Comparison of ENCODE assay signal across 11 mouse cellular contexts in genomic region chr14:122477971-122478573, GRCm38 (mm10). TPM values are rescaled to one million over a fixed set of nuclear protein-coding genes. Genes with fewer than 3 reads are reported as not detected.
A peak's percentile ranks its signal among the peaks of the same experiment; 100 is the strongest.
DNase-seq lines count a peak whose midpoint lies in the region; ATAC-seq lines count a peak whose summit lies in the region.
"Had no signal": no experiment of that assay in that cellular context is flagged by ENCODE, and none has a peak within 500 bp of the region (broad histone marks: within the 10 kb centered on the region; RNA-seq: fewer than 3 reads in every experiment).

No protein-coding gene starts in this region.

- H3K4me3 ChIP-seq in hindbrain, embryonic 11.5 days (ENCODE audit: low read depth, low read length): peak overlapping the region; percentile 79
- H3K4me3 ChIP-seq in midbrain, embryonic 13.5 days (replicated peaks): peak overlapping the region; percentile 69

- H3K9me3 ChIP-seq in hindbrain, embryonic 11.5 days (ENCODE audit: control insufficient read depth, low read length): no peaks in the 10 kb centered on the region
- H3K9me3 ChIP-seq in midbrain, embryonic 13.5 days: no peaks in the 10 kb centered on the region
- H3K9me3 ChIP-seq: heart, embryonic 13.5 days had no signal

- WGBS in hindbrain, embryonic 11.5 days: 2% methylated on average over 9 of the region's 9 CpGs
- WGBS in midbrain, embryonic 13.5 days: under 1% methylated on average over 9 of the region's 9 CpGs

- peak overlapping the region; percentile 95 for H3K9ac ChIP-seq in hindbrain, embryonic 11.5 days (ENCODE audit: low read depth, low read length)
- peak overlapping the region; percentile 94 for H3K9ac ChIP-seq in midbrain, embryonic 13.5 days (replicated peaks)
- H3K9ac ChIP-seq: heart, embryonic 13.5 days; liver, embryonic 14.5 days had no signal

- no peaks in the 10 kb centered on the region for H3K36me3 ChIP-seq in hindbrain, embryonic 11.5 days (ENCODE audit: control insufficient read depth, insufficient read depth, low read length)
- peaks cover 6% of the 10 kb centered on the region; the same call in 1 of the 2 replicates for H3K36me3 ChIP-seq in midbrain, embryonic 13.5 days
- H3K36me3 ChIP-seq: heart, embryonic 13.5 days had no signal

- DNase-seq in cerebellum, adult 8-10 months: peak; percentile 58
- DNase-seq in cerebellum, postnatal 10 days: no peak
- DNase-seq in MEL-GATA-1-ER (ENCODE audit: extremely low read depth, low read depth) (peak; percentile 9), liver (no peak)
- peak; percentile 53 for DNase-seq in hindbrain, embryonic 11.5 days (ENCODE audit: low spot score)
- DNase-seq in spleen, adult 12 weeks (ENCODE audit: low spot score): no peak
- no peak for DNase-seq in gastrocnemius, adult 18-20 months (ENCODE audit: low spot score)

- H3K4me2 ChIP-seq in hindbrain, embryonic 11.5 days (replicated peaks; ENCODE audit: low read depth, low read length): peak overlapping the region; percentile 64
- peak overlapping the region; percentile 61 for H3K4me2 ChIP-seq in midbrain, embryonic 13.5 days (replicated peaks)
- H3K4me2 ChIP-seq: heart, embryonic 13.5 days had no signal

- H3K27ac ChIP-seq in hindbrain, embryonic 11.5 days (ENCODE audit: low read depth, low read length): peak overlapping the region; percentile 97
- H3K27ac ChIP-seq in midbrain, embryonic 13.5 days: peak overlapping the region; percentile 98
- H3K27ac ChIP-seq: heart, embryonic 13.5 days; liver, embryonic 14.5 days had no signal

- ATAC-seq in hindbrain, embryonic 11.5 days (ENCODE audit: low FRiP score): no peak
- no peak for ATAC-seq in midbrain, embryonic 13.5 days

- peaks cover 3% of the 10 kb centered on the region; the same call in 1 of the 2 replicates for H3K4me1 ChIP-seq in hindbrain, embryonic 11.5 days (replicated peaks; ENCODE audit: control insufficient read depth, insufficient read depth, low read length)
- peaks cover 49% of the 10 kb centered on the region for H3K4me1 ChIP-seq in midbrain, embryonic 13.5 days (replicated peaks)

- peaks cover 45% of the 10 kb centered on the region for H3K27me3 ChIP-seq in hindbrain, embryonic 11.5 days (ENCODE audit: control insufficient read depth, insufficient read depth, low read length)
- peaks cover 58% of the 10 kb centered on the region for H3K27me3 ChIP-seq in midbrain, embryonic 13.5 days

RNA-seq across cellular contexts. Expression of gene Zic2, which starts 2.8 kb away (rescaled TPM):
- polyA plus RNA-seq in hindbrain, embryonic 11.5 days (2014; fragmentation: Nextera tagmentation; extraction: Ambion mirVana): 9.5 and 11.2 TPM in 2 replicates
- polyA plus RNA-seq in midbrain, embryonic 13.5 days (2015; fragmentation: Nextera tagmentation; extraction: Ambion mirVana): 10.3 and 10.7 TPM in 2 replicates
- not detected for total RNA-seq in gastrocnemius, adult 18-20 months (2021)
- polyA plus RNA-seq: heart, embryonic 13.5 days; large intestine, adult 2 months had no signal

RNA-seq across cellular contexts. Expression of gene Gm10837, which starts 12.3 kb away (rescaled TPM):
- polyA plus RNA-seq in hindbrain, embryonic 11.5 days (2014; fragmentation: Nextera tagmentation; extraction: Ambion mirVana): 0.35 and 0.76 TPM in 2 replicates
- polyA plus RNA-seq in midbrain, embryonic 13.5 days (2015; fragmentation: Nextera tagmentation; extraction: Ambion mirVana): 0.43 and 0.73 TPM in 2 replicates
- not detected for total RNA-seq in gastrocnemius, adult 18-20 months (2021)
- polyA plus RNA-seq: large intestine, adult 2 months; liver, embryonic 14.5 days had no signal

RNA-seq across cellular contexts. Expression of gene Zic5, which starts 12.6 kb away (rescaled TPM):
- polyA plus RNA-seq in hindbrain, embryonic 11.5 days (2014; fragmentation: Nextera tagmentation; extraction: Ambion mirVana): 19.1 and 20.1 TPM in 2 replicates
- polyA plus RNA-seq in midbrain, embryonic 13.5 days (2015; fragmentation: Nextera tagmentation; extraction: Ambion mirVana): 15.5 and 16.7 TPM in 2 replicates
- total RNA-seq in gastrocnemius, adult 18-20 months (2021): not detected
- polyA plus RNA-seq: heart, embryonic 13.5 days; large intestine, adult 2 months; liver, embryonic 14.5 days had no signal

RNA-seq across cellular contexts. Expression of gene Gm5089, which starts 27.2 kb away (rescaled TPM):
- 0.99 and 1.6 TPM in 2 replicates for polyA plus RNA-seq in hindbrain, embryonic 11.5 days (2014; fragmentation: Nextera tagmentation; extraction: Ambion mirVana)
- 1.1 and 2.3 TPM in 2 replicates for polyA plus RNA-seq in midbrain, embryonic 13.5 days (2015; fragmentation: Nextera tagmentation; extraction: Ambion mirVana)
- total RNA-seq in gastrocnemius, adult 18-20 months (2021): not detected
- polyA plus RNA-seq: heart, embryonic 13.5 days; large intestine, adult 2 months; liver, embryonic 14.5 days had no signal

RNA-seq across cellular contexts. Expression of gene Pcca, which starts 56.1 kb away (rescaled TPM):
- 31.6 and 33.1 TPM in 2 replicates for polyA plus RNA-seq in hindbrain, embryonic 11.5 days (2014; fragmentation: Nextera tagmentation; extraction: Ambion mirVana)
- polyA plus RNA-seq in midbrain, embryonic 13.5 days (2015; fragmentation: Nextera tagmentation; extraction: Ambion mirVana): 24.2 and 27.4 TPM in 2 replicates
- total RNA-seq in gastrocnemius, adult 18-20 months (2021): 10 to 100 TPM; 52.4 to 56.0 TPM

Comparison
In these comparisons a context has a peak if more than half of its experiments do, and no peak if none do; other contexts are left out.
1. DNase-seq: peak in cerebellum, adult 8-10 months (single experiment), MEL-GATA-1-ER (single experiment) and hindbrain, embryonic 11.5 days (single experiment); none in cerebellum, postnatal 10 days (0 of 2), liver (single experiment), spleen, adult 12 weeks (single experiment) and gastrocnemius, adult 18-20 months (single experiment).